ENCODE assay signal across 19 mouse cellular contexts in genomic region chr6:127107413-127107812, GRCm38 (mm10). TPM values are rescaled to one million over a fixed set of nuclear protein-coding genes. Genes with fewer than 3 reads are reported as not detected.
"Had no signal": no experiment of that assay in that cellular context is flagged by ENCODE, and none has a peak within 500 bp of the region (broad histone marks: within the 10 kb centered on the region; RNA-seq: fewer than 3 reads in every experiment).

No protein-coding gene starts in this region.

- H3K9ac ChIP-seq: limb, embryonic 15.5 days; liver, embryonic 13.5 days; neural tube, embryonic 13.5 days; stomach, embryonic 15.5 days had no signal

- H3K4me2 ChIP-seq: limb, embryonic 15.5 days; liver, embryonic 13.5 days; midbrain, embryonic 12.5 days had no signal

- H3K4me1 ChIP-seq: stomach, embryonic 15.5 days had no signal

- H3K9me3 ChIP-seq: limb, embryonic 15.5 days; liver, embryonic 13.5 days; midbrain, embryonic 12.5 days; neural tube, embryonic 13.5 days; stomach, embryonic 15.5 days had no signal

- H3K4me3 ChIP-seq: limb, embryonic 15.5 days; liver, embryonic 13.5 days; midbrain, embryonic 12.5 days; neural tube, embryonic 13.5 days; stomach, embryonic 15.5 days had no signal

- ATAC-seq: midbrain, embryonic 16.5 days had no signal

- H3K27me3 ChIP-seq: limb, embryonic 15.5 days; neural tube, embryonic 13.5 days; stomach, embryonic 15.5 days had no signal

- H3K36me3 ChIP-seq: limb, embryonic 15.5 days; liver, embryonic 13.5 days; midbrain, embryonic 12.5 days; stomach, embryonic 15.5 days had no signal

- DNase-seq: kidney, adult 8-10 months; kidney, postnatal 25 days; layer of hippocampus, adult 9-11 months; layer of hippocampus, postnatal 36 days; liver, embryonic 13.5 days; retina, postnatal 1 day; right cerebral cortex, postnatal 4 days; thymus, postnatal 36 days had no signal

- H3K27ac ChIP-seq: limb, embryonic 15.5 days; liver, embryonic 13.5 days; midbrain, embryonic 12.5 days; neural tube, embryonic 13.5 days; stomach, embryonic 15.5 days had no signal

RNA-seq across cellular contexts. Expression of gene Fgf23, which starts 34.7 kb away (rescaled TPM):
- total RNA-seq: megakaryocyte-erythroid progenitor cell, adult 5-6 weeks had no signal
- polyA plus RNA-seq: kidney, embryonic 16.5 days; limb, embryonic 11.5 days; limb, embryonic 15.5 days; liver, embryonic 13.5 days; lung, embryonic 16.5 days; midbrain, embryonic 12.5 days; neural tube, embryonic 13.5 days; spleen, adult 2 months; stomach, embryonic 15.5 days; testis, adult 2 months had no signal
